Mouse (Mus musculus) limb, embryonic 12.5 days (tissue): ENCODE measurements around the gene Plk3. TPM values are rescaled to one million over a fixed set of nuclear protein-coding genes. Genes with fewer than 3 reads are reported as not detected.

Experiments used
- ATAC-seq: fragments of 200-750 bp; cut with Nextera tagmentation; 2 replicates; pipeline ENCODE4 v1.8.0; 2017; ENCODE audit warnings: low read depth, moderate TSS enrichment; ENCODE audit not compliant: insufficient number of reproducible peaks, insufficient read depth, low FRiP score, low TSS enrichment
- H3K27ac ChIP-seq: fragments of 300-500 bp; sonication (generic); 2 replicates; pipeline ENCODE4 v1.5.1; 2016; ENCODE audit warnings: mild to moderate bottlenecking, moderate library complexity
- H3K27me3 ChIP-seq: fragments of 300-500 bp; sonication (generic); 2 replicates; pipeline ENCODE4 v1.6.1; 2016; ENCODE audit warnings: mild to moderate bottlenecking, moderate library complexity
- H3K36me3 ChIP-seq: fragments of 300-500 bp; sonication (generic); 2 replicates; pipeline ENCODE4 v1.6.1; 2016; ENCODE audit warnings: mild to moderate bottlenecking, moderate library complexity
- H3K4me1 ChIP-seq: fragments of 300-500 bp; sonication (generic); replicated peaks from 2 replicates; pipeline ENCODE4 v1.6.1; 2016
- H3K4me2 ChIP-seq: fragments of 300-500 bp; sonication (generic); 2 replicates; pipeline ENCODE4 v1.6.1; 2016; ENCODE audit warnings: mild to moderate bottlenecking, moderate library complexity
- H3K4me3 ChIP-seq: fragments of 300-500 bp; sonication (generic); replicated peaks from 2 replicates; pipeline ENCODE4 v1.5.1; 2016; ENCODE audit warnings: mild to moderate bottlenecking
- H3K9ac ChIP-seq: fragments of 300-500 bp; sonication (generic); replicated peaks from 2 replicates; pipeline ENCODE4 v1.6.1; 2016; ENCODE audit warnings: mild to moderate bottlenecking, moderate library complexity
- H3K9me3 ChIP-seq: fragments of 300-500 bp; sonication (generic); 2 replicates; pipeline ENCODE4 v1.6.1; 2016; ENCODE audit warnings: mild to moderate bottlenecking, moderate library complexity
- WGBS: fragments of 180-500 bp; shearing (Covaris S2); methylation state at CpG from one replicate; pipeline ENCODE4 v1.1.7; 2016; 5-methylcytosine and 5-hydroxymethylcytosine counted together
- polyA plus RNA-seq: library from polyadenylated mRNA; unstranded; fragments of >200 nt; fragmentation: Nextera tagmentation; extraction: Ambion mirVana; gene quantifications from 2 replicates; pipeline ENCODE4 v1.2.1, GENCODE M21; 2016

Gene Plk3
- polyA plus RNA-seq, 1 experiment from 2014 or later, result 2.7 TPM

DNA sequence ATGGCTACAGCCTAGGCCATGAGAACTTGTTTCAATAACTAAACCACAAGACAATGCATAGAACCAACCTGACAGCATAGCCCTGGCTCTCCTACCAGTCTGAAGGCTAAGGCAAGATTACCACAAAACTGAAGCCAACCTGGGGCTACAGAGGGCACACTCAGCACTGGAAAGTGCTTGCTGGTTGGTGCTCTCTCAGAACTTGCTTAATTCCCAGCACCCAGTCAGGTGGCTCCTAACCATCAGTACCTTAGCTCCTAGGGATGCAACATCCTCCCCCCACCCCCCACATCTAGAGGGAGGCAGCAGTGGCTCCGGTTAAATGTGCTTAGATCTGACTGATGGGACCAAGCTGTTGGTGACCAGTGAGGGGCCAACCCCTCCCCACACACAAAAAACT lies 17.7 kb upstream of the Plk3 start:
- WGBS, result 69% methylated on average over 1 of the region's 1 CpGs
- Histone ChIP-seq H3K36me3 (peaks cover 66% of the 10 kb centered on the region), H3K4me3 (no peak overlapping the region), H3K9me3 (no peaks in the 10 kb centered on the region), H3K27ac (no peak overlapping the region), H3K27me3 (no peaks in the 10 kb centered on the region), H3K4me2 (no peak overlapping the region), H3K4me1 (peaks cover 16% of the 10 kb centered on the region; the same call in 1 of the 2 replicates), H3K9ac (no peak overlapping the region)
- ATAC-seq, result no peak

DNA sequence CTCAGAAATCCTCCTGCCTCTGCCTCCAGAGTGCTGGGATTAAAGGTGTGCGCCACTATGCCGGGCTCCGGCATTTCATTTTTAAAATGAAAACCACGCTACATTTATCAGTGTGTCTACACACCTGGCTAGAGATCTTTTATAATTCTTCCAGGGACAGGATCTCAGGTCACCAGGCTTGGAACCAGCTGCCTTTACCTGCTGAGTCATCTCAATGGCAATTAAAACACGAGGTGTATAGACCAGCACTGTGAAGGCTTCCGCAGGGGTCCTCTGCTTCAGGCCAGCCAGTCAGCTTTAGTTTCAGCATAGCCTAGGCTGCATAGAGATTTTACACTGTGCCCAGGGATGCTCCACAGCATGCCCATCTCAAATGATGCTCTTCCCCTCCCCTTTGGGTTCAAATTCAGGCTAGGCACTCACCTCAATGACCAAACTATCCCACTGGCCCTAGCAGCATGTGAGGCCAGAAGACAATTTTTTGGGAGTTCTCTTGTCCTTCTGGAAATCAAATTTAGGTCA lies 16.5 kb upstream of the Plk3 start:
- H3K4me2 ChIP-seq, result no peak overlapping the region
- 0 out of 2 replicates have a peak overlapping the region, but pooled peaks have one; percentile 29 for H3K27ac ChIP-seq
- H3K9ac ChIP-seq, result no peak overlapping the region
- no peaks in the 10 kb centered on the region for H3K27me3 ChIP-seq
- H3K36me3 ChIP-seq, result peaks cover 65% of the 10 kb centered on the region
- ATAC-seq, result 0 out of 2 replicates have a peak, but pooled peaks have one; percentile 23
- H3K4me3 ChIP-seq, result no peak overlapping the region
- H3K4me1 ChIP-seq, result peaks cover 16% of the 10 kb centered on the region; the same call in 1 of the 2 replicates
- no peaks in the 10 kb centered on the region for H3K9me3 ChIP-seq
- 88% methylated on average over 6 of the region's 6 CpGs for WGBS

DNA sequence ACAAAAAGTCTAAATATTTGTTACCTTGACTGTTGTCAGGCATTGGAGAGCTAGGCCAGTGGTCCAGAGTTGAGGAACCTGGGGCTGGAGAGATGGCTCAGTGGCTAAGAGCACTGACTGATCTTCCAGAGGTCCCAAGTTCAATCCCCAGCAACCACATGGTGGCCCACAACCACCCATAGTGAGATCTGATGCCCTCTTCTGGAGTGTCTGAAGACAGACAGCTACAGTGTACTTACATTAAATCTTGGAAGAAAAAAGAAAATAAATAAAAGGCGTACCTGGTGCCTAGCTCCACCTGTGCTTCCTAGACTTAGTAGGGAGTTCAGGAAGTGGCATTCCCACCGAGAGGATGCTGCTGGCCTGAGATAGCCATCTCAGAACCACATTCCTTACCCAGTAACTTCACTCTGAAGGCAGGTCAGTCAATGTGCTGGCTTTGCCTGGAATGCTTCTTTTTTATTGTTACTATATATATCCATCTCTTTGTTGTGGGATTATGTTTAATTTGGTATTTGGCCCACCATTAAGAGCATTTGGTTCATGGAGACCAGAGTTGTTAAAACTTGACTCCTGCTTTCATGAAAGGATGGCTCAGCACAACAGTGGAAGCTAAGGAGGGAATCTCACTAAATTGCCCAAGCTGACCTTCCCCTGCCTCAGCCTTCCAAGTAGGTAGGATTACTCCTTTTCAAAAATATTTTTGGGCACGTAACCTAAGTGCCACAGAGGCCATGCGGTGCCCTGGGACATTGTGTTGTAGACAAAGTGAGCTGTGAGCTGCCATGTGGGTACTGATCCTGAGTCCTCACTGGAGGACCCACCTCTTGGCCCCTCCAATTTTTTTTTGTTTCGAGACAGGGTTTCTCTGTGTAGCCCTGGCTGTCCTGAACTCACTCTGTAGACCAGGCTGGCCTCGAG lies 15.8 kb upstream of the Plk3 start:
- Histone ChIP-seq H3K27me3 (no peaks in the 10 kb centered on the region), H3K36me3 (peaks cover 58% of the 10 kb centered on the region), H3K27ac (peak overlapping the region; percentile 29; the same call in 1 of the 2 replicates), H3K4me3 (no peak overlapping the region), H3K9ac (no peak overlapping the region), H3K9me3 (no peaks in the 10 kb centered on the region), H3K4me2 (no peak overlapping the region), H3K4me1 (peaks cover 9% of the 10 kb centered on the region; the same call in 1 of the 2 replicates)
- no peak for ATAC-seq
- WGBS, result 74% methylated on average over 6 of the region's 6 CpGs

DNA sequence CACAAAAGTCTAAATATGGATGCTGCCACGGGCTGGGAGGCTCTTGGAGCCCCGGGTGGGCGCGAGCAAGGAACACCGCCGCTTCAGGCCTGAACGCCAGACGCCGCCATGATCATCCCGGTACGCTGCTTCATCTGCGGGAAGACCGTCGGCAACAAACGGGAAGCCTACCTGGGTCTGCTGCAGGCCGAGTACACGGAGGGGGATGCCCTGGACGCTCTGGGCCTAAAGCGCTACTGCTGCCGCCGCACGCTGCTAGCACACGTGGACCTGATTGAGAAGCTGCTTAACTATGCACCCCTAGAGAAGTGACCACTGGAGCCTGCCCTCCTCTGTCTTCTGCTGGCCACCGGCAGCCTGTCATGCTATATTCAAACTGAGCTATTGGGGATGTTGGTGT lies 15.1 kb upstream of the Plk3 start:
- Histone ChIP-seq H3K27me3 (no peaks in the 10 kb centered on the region), H3K4me3 (no peak overlapping the region), H3K36me3 (peaks cover 51% of the 10 kb centered on the region), H3K9ac (no peak overlapping the region), H3K4me2 (no peak overlapping the region), H3K4me1 (peaks cover 3% of the 10 kb centered on the region; the same call in 1 of the 2 replicates), H3K27ac (peak overlapping the region; percentile 29), H3K9me3 (no peaks in the 10 kb centered on the region)
- ATAC-seq, result no peak
- 69% methylated on average over 24 of the region's 24 CpGs for WGBS

DNA sequence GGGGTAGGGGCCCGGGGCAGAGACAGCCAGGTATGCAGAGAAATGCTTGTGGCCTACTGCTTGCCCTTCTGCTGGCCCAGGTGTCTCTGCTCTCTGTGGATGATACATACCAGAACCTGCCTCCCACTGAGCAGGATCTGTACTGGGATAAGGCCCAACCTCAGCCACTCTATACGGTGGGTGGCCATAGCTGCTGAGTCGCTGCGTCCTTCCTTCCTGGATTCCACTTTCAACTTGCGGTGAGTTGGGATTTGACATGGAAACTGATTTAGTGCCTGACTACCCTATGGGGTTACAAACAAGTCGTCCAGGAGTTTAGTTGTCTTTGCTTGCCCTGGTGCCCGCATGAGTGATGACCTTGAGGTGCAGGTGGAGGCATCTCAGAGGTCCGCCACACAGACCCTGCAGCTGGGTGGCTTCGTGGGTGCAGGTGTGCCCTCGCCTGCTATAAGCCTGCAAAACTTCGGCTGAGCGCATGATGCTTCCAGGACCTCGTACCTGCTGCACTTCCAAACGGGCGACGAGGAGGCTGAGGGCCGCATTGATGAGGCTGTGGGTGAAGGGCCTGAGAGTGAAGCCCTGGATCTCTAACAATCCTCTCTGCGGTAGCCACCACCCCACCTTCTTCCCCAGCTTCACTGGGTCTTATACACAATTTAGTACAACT lies 14.4 kb upstream of the Plk3 start:
- H3K9me3 ChIP-seq, result no peaks in the 10 kb centered on the region
- ATAC-seq, result no peak
- no peaks in the 10 kb centered on the region; the same call in 1 of the 2 replicates for H3K4me1 ChIP-seq
- 0 out of 2 replicates have a peak overlapping the region, but pooled peaks have one; percentile 4 for H3K9ac ChIP-seq
- H3K36me3 ChIP-seq, result peaks cover 44% of the 10 kb centered on the region
- WGBS, result 84% methylated on average over 18 of the region's 18 CpGs
- no peaks in the 10 kb centered on the region for H3K27me3 ChIP-seq
- H3K4me3 ChIP-seq, result no peak overlapping the region
- H3K27ac ChIP-seq, result peak overlapping the region; percentile 29; the same call in 1 of the 2 replicates
- no peak overlapping the region for H3K4me2 ChIP-seq

DNA sequence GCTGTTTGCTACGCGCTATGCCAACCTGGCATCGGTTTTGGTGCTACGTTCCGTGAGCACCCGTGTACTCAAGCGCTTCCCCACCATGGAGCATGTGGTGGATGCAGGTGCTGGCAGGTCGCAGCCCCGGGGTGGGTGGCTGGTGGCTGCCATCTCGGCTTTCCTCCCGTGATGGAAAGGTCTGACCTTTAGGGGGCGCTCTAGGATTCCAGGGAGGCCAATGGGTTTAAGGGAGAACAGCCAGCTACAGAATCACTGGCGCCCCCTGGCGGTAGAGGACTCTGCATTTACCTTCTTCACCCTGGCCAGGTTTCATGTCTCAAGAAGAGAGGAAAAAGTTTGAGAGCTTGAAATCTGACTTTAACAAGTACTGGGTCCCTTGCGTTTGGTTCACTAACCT lies 12.4 kb upstream of the Plk3 start:
- 27% methylated on average over 15 of the region's 15 CpGs for WGBS

DNA sequence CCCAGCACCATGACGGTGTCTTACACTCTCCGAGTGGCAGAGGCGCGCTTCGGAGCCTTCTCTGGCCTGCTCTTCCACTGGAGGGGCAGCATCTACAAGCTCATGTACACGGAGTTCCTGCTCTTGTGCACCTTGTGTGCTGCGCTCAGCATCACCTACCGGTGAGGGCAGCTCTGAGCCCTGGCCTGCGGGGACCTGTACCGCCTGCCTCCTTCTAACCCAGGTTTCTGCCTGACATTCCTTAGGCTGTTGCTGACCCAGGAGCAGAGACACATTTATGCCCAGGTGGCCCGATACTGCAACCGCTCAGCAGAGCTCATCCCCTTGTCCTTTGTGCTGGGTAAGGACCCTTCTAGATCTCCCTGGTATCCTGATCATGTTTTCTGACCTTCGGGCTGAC lies 11.5 kb upstream of the Plk3 start:
- no peak overlapping the region for H3K4me3 ChIP-seq
- ATAC-seq, result no peak
- no peak overlapping the region for H3K9ac ChIP-seq
- no peak overlapping the region for H3K27ac ChIP-seq
- H3K4me2 ChIP-seq, result no peak overlapping the region
- 0 out of 2 replicates have a peak, but pooled peaks cover 4% of the 10 kb centered on the region for H3K27me3 ChIP-seq
- no peaks in the 10 kb centered on the region for H3K9me3 ChIP-seq
- WGBS, result 92% methylated on average over 13 of the region's 13 CpGs
- no peaks in the 10 kb centered on the region for H3K4me1 ChIP-seq
- peaks cover 17% of the 10 kb centered on the region for H3K36me3 ChIP-seq

More for the DNA sequence above, 12.4 kb upstream of the Plk3 start:
- Histone ChIP-seq H3K9me3 (no peaks in the 10 kb centered on the region), H3K27ac (no peak overlapping the region), H3K27me3 (0 out of 2 replicates have a peak, but pooled peaks cover 4% of the 10 kb centered on the region), H3K4me2 (no peak overlapping the region), H3K4me3 (no peak overlapping the region), H3K4me1 (no peaks in the 10 kb centered on the region), H3K36me3 (peaks cover 26% of the 10 kb centered on the region), H3K9ac (no peak overlapping the region)
- no peak for ATAC-seq

DNA sequence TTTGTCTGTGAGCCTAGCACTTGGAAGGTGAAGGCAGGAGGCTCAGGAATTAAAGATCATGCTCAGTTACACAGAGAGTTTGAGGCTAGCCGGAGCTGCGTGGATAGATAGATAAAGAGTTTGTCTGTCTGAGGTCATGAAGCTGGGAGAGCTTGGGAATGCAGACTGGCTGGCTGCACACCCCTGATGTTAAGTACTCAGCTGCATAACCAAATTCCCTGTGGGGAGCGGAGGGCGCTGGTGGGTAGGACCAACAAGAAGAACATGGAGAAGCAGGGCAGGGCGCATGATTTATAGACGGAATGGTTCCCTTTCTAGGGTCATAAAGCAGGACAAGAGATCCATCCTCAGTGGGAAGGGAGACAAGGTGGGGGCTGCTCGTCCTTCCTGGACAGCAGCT lies 9.3 kb upstream of the Plk3 start:
- Histone ChIP-seq H3K27me3 (0 out of 2 replicates have a peak, but pooled peaks cover 4% of the 10 kb centered on the region), H3K4me3 (no peak overlapping the region), H3K9me3 (no peaks in the 10 kb centered on the region), H3K4me1 (no peaks in the 10 kb centered on the region), H3K36me3 (no peaks in the 10 kb centered on the region), H3K4me2 (no peak overlapping the region), H3K9ac (no peak overlapping the region), H3K27ac (no peak overlapping the region)
- ATAC-seq, result no peak
- WGBS, result 59% methylated on average over 7 of the region's 7 CpGs

DNA sequence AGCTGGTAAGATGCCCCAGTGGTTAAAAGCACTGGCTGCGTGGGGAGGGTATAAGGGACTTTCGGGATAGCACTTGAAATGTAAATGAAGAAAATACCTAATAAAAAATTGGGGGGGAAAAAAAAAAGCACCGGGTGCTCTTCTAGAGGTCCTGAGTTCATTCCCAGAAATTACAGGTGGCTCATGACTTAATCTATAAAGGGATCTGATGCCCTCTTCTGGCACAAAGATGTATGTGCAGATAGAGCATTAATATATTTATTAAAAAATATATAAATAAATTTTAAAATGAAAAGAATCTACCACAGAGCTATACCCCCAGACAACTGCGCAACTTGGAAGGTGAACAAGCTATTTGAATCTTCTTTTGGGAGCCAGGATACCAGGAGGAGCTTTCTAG lies 6.8 kb upstream of the Plk3 start:
- no peak overlapping the region for H3K9ac ChIP-seq
- H3K27me3 ChIP-seq, result 0 out of 2 replicates have a peak, but pooled peaks cover 11% of the 10 kb centered on the region
- no peaks in the 10 kb centered on the region for H3K4me1 ChIP-seq
- no peaks in the 10 kb centered on the region for H3K9me3 ChIP-seq
- 39% methylated on average over 4 of the region's 4 CpGs for WGBS
- H3K36me3 ChIP-seq, result no peaks in the 10 kb centered on the region
- H3K27ac ChIP-seq, result no peak overlapping the region
- H3K4me3 ChIP-seq, result no peak overlapping the region
- H3K4me2 ChIP-seq, result no peak overlapping the region
- no peak for ATAC-seq

DNA sequence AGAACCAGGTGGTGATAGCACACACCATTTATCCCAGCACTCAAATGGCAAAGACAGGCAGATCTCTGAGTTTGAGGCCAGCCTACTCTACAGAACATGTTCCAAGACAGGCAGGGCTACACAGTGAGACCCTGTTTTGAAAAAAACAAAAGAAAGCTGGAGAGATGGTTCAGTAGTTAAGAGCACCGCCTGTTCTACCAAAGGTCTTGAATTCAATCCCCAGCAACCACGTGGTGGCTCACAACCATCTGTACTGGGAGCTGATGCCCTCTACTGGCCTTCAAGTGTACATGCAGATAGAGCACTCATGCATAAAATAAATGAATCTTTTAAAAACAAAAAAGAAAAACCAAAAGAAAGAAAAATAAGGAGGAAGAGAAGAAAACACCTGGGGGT lies 5.5 kb upstream of the Plk3 start:
- Histone ChIP-seq H3K4me3 (no peak overlapping the region), H3K27me3 (0 out of 2 replicates have a peak, but pooled peaks cover 12% of the 10 kb centered on the region), H3K9ac (no peak overlapping the region), H3K27ac (no peak overlapping the region), H3K4me2 (no peak overlapping the region), H3K9me3 (no peaks in the 10 kb centered on the region), H3K36me3 (no peaks in the 10 kb centered on the region), H3K4me1 (peaks cover 4% of the 10 kb centered on the region; the same call in 1 of the 2 replicates)
- WGBS, result 3% methylated on average over 2 of the region's 2 CpGs
- ATAC-seq, result no peak
